Mouse (Mus musculus): ENCODE results near the gene Ncan. TPM values are rescaled to one million over a fixed set of nuclear protein-coding genes. Genes with fewer than 3 reads are reported as not detected.
A peak's percentile ranks its signal among the peaks of the same experiment; 100 is the strongest.
"Not testable (repeated sequence)": the region's sequence is repeated elsewhere in the genome, so short reads cannot be mapped to it uniquely, and the experiment has no call there.

The Ncan gene
- polyA plus RNA-seq, 1 experiment, result 82.5 TPM

DNA sequence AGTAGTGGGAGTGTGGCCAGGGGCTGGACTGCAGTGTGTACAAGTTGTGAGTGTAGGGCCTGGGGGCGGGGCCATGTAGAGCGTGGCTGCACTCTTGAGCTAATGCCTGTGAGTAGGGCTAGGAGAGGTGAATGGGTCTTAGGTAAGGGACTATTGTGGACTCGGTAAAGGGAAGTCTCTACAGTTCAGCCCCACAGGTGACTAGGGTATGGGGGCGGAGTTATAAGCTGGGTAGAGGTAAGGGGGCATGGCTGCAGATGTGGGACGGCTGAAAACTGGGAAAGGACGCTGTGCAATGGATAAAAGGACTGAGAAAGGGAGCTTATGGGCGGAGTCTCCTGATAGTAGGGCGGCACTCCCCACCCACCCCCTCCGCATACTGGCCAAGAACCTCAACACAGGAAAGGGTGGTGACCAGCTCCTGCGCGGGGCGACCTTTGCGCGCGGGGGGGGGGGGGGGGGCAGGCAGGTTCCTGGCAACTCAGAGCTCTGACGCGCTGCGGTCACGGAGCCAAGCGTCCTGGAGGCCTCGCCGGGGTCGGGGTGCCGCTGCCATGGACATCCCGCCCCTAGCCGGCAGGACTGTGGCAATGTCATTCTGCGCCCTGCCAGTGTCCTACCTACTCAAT is 48.1 kb downstream of the Ncan start, which contains the start of gene Tm6sf2:
Gene Tm6sf2 (plus strand): TSS at position 484 of the 629 bp plus-strand sequence.
- no peaks in the 10 kb centered on the region for H3K4me1 ChIP-seq (ENCODE audit: control insufficient read depth, insufficient read depth, low read length)
- TF ChIP-seq POLR2A (IDR thresholded peaks at IDR 0.05; ENCODE audit: extremely low read depth, insufficient read depth, low read length) (0 out of 2 replicates have a peak, but pooled peaks have one; percentile 8), CTCF (IDR thresholded peaks at IDR 0.05; ENCODE audit: extremely low read depth, insufficient read depth, low read length) (no peak)
- H3K27ac ChIP-seq (ENCODE audit: insufficient read depth, low read length), result no peak within 1 kb of the TSS
- no peak within 1 kb of the TSS for H3K4me3 ChIP-seq (ENCODE audit: insufficient read depth, low read length)

DNA sequence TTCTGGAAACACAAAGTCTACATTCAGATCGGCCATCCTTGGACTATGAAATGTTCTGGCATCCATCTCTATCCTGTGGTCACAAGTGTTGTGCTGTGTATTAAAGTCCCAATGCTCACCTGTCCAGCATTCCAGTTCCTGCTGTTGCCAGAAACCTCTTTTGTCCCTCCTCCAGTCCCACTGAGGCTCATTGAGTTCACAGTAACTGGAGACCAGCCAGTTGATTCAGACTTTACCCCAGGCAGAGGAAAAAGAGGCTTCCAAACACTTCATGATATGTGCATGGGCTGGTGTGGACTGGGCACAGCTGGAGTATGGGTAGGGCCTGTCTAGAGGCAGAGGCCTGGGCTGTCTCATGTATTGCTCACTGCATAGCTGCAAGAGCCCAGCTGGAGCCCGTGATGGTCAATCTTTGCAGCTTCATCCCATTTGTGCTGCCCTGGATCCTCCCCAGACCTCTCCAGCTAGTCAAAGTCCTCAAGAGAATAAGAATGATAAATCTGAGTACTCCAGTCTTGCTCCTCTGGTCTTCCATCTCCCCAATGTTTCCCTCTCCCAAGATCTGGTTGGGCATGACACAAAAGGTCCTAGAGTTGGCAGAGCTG is 48.7 kb downstream of the Ncan start:
- no peak for TF ChIP-seq CTCF (IDR thresholded peaks at IDR 0.05; ENCODE audit: extremely low read depth, insufficient read depth, low read length)
- TF ChIP-seq POLR2A (IDR thresholded peaks at IDR 0.05; ENCODE audit: extremely low read depth, insufficient read depth, low read length), result no peak
- Histone ChIP-seq H3K4me1 (ENCODE audit: control insufficient read depth, insufficient read depth, low read length) (no peaks in the 10 kb centered on the region), H3K4me3 (ENCODE audit: insufficient read depth, low read length) (no peak overlapping the region), H3K27ac (ENCODE audit: insufficient read depth, low read length) (no peak overlapping the region)

DNA sequence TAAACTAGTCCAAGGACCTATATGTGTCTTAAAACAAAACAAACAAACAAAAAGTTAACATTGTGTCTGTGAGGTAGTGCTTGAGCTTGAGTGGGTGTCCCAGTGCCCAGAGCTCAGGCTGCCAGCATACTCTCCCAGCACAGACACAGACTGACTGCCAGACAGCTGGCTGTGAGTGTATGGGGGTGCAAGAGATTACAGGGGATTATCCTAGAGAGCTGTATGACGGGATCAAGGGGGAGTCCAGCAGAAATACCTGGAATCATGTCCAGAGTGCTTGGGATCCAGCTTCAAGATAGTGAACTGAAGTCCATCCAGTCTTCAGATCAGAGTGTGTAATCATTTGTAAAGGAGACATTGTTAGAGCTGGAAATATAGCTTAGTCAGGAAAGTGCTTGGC is 63.0 kb downstream of the Ncan start:
- H3K4me1 ChIP-seq (ENCODE audit: control insufficient read depth, insufficient read depth, low read length), result no peaks in the 10 kb centered on the region
- no peak overlapping the region for H3K27ac ChIP-seq (ENCODE audit: insufficient read depth, low read length)
- H3K4me3 ChIP-seq (ENCODE audit: insufficient read depth, low read length), result no peak overlapping the region
- TF ChIP-seq CTCF (IDR thresholded peaks at IDR 0.05; ENCODE audit: extremely low read depth, insufficient read depth, low read length) (no peak), POLR2A (IDR thresholded peaks at IDR 0.05; ENCODE audit: extremely low read depth, insufficient read depth, low read length) (no peak)

DNA sequence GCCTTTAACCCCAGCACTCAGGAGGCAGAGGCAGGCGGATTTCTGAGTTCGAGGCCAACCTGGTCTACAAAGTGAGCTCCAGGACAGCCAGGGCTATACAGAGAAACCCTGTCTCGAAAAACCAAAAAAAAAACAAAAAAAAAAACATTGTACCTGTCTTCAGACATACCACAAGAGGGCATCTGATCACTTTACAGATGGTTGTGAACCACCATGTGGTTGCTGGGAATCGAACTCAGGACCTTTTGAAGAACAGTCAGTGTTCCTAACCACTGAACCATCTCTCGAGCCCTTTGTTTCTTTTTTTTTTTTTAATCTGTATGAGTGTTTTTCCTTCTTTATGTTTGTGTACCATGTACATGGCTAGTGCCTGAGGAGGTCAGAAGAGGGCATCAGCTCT is 70.2 kb downstream of the Ncan start:
- H3K4me3 ChIP-seq (ENCODE audit: insufficient read depth, low read length); H3K4me1 ChIP-seq (ENCODE audit: control insufficient read depth, insufficient read depth, low read length); H3K27ac ChIP-seq (ENCODE audit: insufficient read depth, low read length): not testable (repeated sequence)

DNA sequence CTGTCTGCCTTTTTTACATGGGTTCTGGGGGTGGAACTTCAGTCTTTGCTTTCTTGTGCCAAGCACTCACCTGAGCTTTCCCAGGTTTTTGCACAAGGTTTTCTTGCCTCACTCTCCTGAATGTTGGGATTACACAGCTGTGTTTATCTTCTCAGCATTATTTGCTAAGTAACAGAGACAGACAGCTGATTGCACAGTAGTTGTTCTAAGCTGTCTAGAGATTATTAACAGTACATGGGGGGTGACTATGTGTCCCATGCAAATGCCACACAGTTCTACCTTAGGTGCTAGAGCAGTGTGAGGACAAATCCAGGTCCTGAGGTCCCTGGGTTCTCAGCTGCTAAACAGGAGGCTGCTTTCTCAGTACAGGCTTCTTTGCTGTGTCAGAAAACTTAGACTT is 71.0 kb downstream of the Ncan start:
- Histone ChIP-seq H3K4me3 (ENCODE audit: insufficient read depth, low read length) (no peak overlapping the region), H3K4me1 (ENCODE audit: control insufficient read depth, insufficient read depth, low read length) (no peaks in the 10 kb centered on the region), H3K27ac (ENCODE audit: insufficient read depth, low read length) (no peak overlapping the region)
- no peak for TF ChIP-seq CTCF (IDR thresholded peaks at IDR 0.05; ENCODE audit: extremely low read depth, insufficient read depth, low read length)
- no peak for TF ChIP-seq POLR2A (IDR thresholded peaks at IDR 0.05; ENCODE audit: extremely low read depth, insufficient read depth, low read length)

DNA sequence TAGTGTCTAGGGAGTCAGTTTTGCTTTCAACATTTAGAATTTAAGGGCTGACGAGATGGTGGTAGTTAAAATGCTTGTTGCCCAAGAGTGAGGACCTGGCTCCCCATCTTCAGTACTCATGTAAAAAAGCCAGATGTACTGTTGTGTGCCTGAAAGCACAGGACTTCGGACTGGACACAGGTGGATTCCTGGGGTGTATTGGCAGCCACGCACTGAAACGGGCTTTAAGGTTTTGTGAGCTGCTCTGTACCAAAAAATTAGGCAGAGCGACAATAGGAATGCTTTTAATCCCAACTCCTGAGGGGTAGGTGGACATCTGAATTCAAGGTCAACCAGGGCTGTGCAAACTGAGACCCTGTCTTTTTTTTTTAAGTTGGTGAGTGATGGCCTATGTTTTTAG is 76.7 kb downstream of the Ncan start:
- Histone ChIP-seq H3K4me1 (ENCODE audit: control insufficient read depth, insufficient read depth, low read length) (peaks cover 10% of the 10 kb centered on the region), H3K4me3 (ENCODE audit: insufficient read depth, low read length) (peak overlapping the region; percentile 65; the same call in 1 of the 2 replicates), H3K27ac (ENCODE audit: insufficient read depth, low read length) (no peak overlapping the region)
- no peak for TF ChIP-seq POLR2A (IDR thresholded peaks at IDR 0.05; ENCODE audit: extremely low read depth, insufficient read depth, low read length)
- TF ChIP-seq CTCF (IDR thresholded peaks at IDR 0.05; ENCODE audit: extremely low read depth, insufficient read depth, low read length), result no peak

Other genes with a start within 250 kb of the Ncan start
- 0.89 and 1.4 TPM in 2 replicates for gene Cilp2, start 233.2 kb downstream of the Ncan start, polyA plus RNA-seq (2012; rRNA removed)
- gene Tssk6, start 218.7 kb downstream of the Ncan start, polyA plus RNA-seq (2012; rRNA removed), result 0.29 and 0.40 TPM in 2 replicates
- gene Ndufa13, start 218.3 kb downstream of the Ncan start, polyA plus RNA-seq (2012; rRNA removed), result 182 and 184 TPM in 2 replicates
- gene Yjefn3, start 218.2 kb downstream of the Ncan start, polyA plus RNA-seq (2012; rRNA removed), result 34.2 and 35.7 TPM in 2 replicates
- gene Gatad2a, start 124.5 kb downstream of the Ncan start, polyA plus RNA-seq (2012; rRNA removed), result 21.1 and 24.3 TPM in 2 replicates
- gene Mau2, start 78.1 kb downstream of the Ncan start, polyA plus RNA-seq (2012; rRNA removed), result 80.5 and 86.1 TPM in 2 replicates
- 34.5 and 37.4 TPM in 2 replicates for gene Sugp1, start 78.1 kb downstream of the Ncan start, polyA plus RNA-seq (2012; rRNA removed)
- 4.8 and 6.4 TPM in 2 replicates for gene Tm6sf2, start 47.9 kb downstream of the Ncan start, polyA plus RNA-seq (2012; rRNA removed)
- 65.4 and 69.9 TPM in 2 replicates for gene Hapln4, start 37.4 kb downstream of the Ncan start, polyA plus RNA-seq (2012; rRNA removed)
- gene Nr2c2ap, start 10.5 kb upstream of the Ncan start, polyA plus RNA-seq (2012; rRNA removed), result 22.5 and 25.2 TPM in 2 replicates
- gene Rfxank, start 18.3 kb upstream of the Ncan start, polyA plus RNA-seq (2012; rRNA removed), result 18.0 and 18.5 TPM in 2 replicates
- gene Borcs8, start 18.6 kb upstream of the Ncan start, polyA plus RNA-seq (2012; rRNA removed), result 107 and 108 TPM in 2 replicates
- gene Mef2b, start 18.8 kb upstream of the Ncan start, polyA plus RNA-seq (2012; rRNA removed), result 0.17 and 0.19 TPM in 2 replicates
- gene Tmem161a, start 51.5 kb upstream of the Ncan start, polyA plus RNA-seq (2012; rRNA removed), result 55.9 and 74.3 TPM in 2 replicates
- 55.9 and 56.8 TPM in 2 replicates for gene Slc25a42, start 91.4 kb upstream of the Ncan start, polyA plus RNA-seq (2012; rRNA removed)
- gene Sugp2, start 113.4 kb upstream of the Ncan start, polyA plus RNA-seq (2012; rRNA removed), result 105 and 121 TPM in 2 replicates
- gene Armc6, start 113.6 kb upstream of the Ncan start, polyA plus RNA-seq (2012; rRNA removed), result 55.9 and 58.0 TPM in 2 replicates
- gene Homer3, start 162.0 kb upstream of the Ncan start, polyA plus RNA-seq (2012; rRNA removed), result 11.6 and 22.6 TPM in 2 replicates
- 48.4 and 52.2 TPM in 2 replicates for gene Ddx49, start 181.6 kb upstream of the Ncan start, polyA plus RNA-seq (2012; rRNA removed)
- 232 and 238 TPM in 2 replicates for gene Cope, start 181.6 kb upstream of the Ncan start, polyA plus RNA-seq (2012; rRNA removed)
- gene Cers1, start 194.9 kb upstream of the Ncan start, polyA plus RNA-seq (2012; rRNA removed), result 79.8 and 84.8 TPM in 2 replicates
- gene Gdf1, start 208.9 kb upstream of the Ncan start, polyA plus RNA-seq (2012; rRNA removed), result 41.4 and 42.7 TPM in 2 replicates
- 23.8 TPM in 2 replicates for gene Upf1, start 232.4 kb upstream of the Ncan start, polyA plus RNA-seq (2012; rRNA removed)

All from cortical plate, adult 2 months (tissue).